In the genomic region with DNA sequence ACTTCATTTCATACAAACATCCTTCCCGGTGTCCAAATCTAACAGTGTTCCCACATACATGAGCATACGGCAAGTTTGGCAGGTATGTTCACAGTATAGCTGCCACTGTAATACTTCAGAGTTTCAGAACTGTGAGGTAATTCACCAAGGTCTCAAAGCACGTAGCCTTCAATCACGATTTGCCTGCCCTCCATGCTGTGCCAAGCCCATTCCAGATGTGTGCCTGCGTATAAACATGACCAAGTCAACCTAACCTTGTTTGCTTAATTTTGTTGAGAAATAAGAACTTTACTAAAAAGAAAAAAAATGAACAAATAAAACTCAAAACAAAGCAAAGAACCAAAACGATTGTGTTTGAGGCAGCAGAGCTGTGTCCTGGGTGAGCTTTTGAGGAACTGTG, we compare ENCODE assay signal across 33 mouse cellular contexts.
"Had no signal": no experiment of that assay in that cellular context is flagged by ENCODE, and none has a peak within 500 bp of the region (broad histone marks: within the 10 kb centered on the region; RNA-seq: fewer than 3 reads in every experiment).

No protein-coding gene starts in this region.

- H3K4me1 ChIP-seq: heart, embryonic 13.5 days; heart, embryonic 15.5 days; hindbrain, embryonic 10.5 days; hindbrain, embryonic 12.5 days; hindbrain, embryonic 13.5 days; hindbrain, embryonic 15.5 days; intestine, embryonic 15.5 days; kidney, embryonic 15.5 days had no signal

- DNase-seq: heart, postnatal 10 days; heart, postnatal 14 days; heart, postnatal 36 days; heart, postnatal 4 days; kidney, adult 11 months; kidney, adult 18-20 months; kidney, adult 2 months; kidney, adult 8-10 months; kidney, adult 9 months; kidney, postnatal 10 days; kidney, postnatal 14 days; kidney, postnatal 25 days; kidney, postnatal 36 days; kidney, postnatal 4 days; layer of hippocampus, adult 9-11 months; layer of hippocampus, postnatal 36 days had no signal

- H3K9me3 ChIP-seq: heart, embryonic 13.5 days; heart, embryonic 15.5 days; hindbrain, embryonic 10.5 days; hindbrain, embryonic 12.5 days; hindbrain, embryonic 13.5 days; hindbrain, embryonic 15.5 days; intestine, embryonic 15.5 days; kidney, embryonic 15.5 days had no signal

- H3K36me3 ChIP-seq: hindbrain, embryonic 12.5 days; hindbrain, embryonic 15.5 days had no signal

- ATAC-seq: hindbrain, embryonic 16.5 days; hindbrain, postnatal 0 days; inflammation-experienced regulatory T-cells, adult 6 months; intestine, embryonic 15.5 days; intestine, embryonic 16.5 days; intestine, postnatal 0 days had no signal

- H3K27ac ChIP-seq: heart, embryonic 13.5 days; heart, embryonic 15.5 days; hindbrain, embryonic 10.5 days; hindbrain, embryonic 12.5 days; hindbrain, embryonic 13.5 days; hindbrain, embryonic 14.5 days; hindbrain, embryonic 15.5 days; hindbrain, postnatal 0 days; intestine, embryonic 15.5 days; kidney, embryonic 15.5 days; kidney, postnatal 0 days; layer of hippocampus, adult 2 months; left cerebral cortex, adult 2 months had no signal

- H3K27me3 ChIP-seq: heart, embryonic 13.5 days; heart, embryonic 15.5 days; hindbrain, embryonic 12.5 days; hindbrain, embryonic 13.5 days; hindbrain, embryonic 15.5 days; intestine, embryonic 15.5 days; kidney, embryonic 15.5 days had no signal

- H3K9ac ChIP-seq: heart, embryonic 13.5 days; heart, embryonic 15.5 days; hindbrain, embryonic 12.5 days; hindbrain, embryonic 13.5 days; hindbrain, embryonic 14.5 days; hindbrain, embryonic 15.5 days; intestine, embryonic 15.5 days; kidney, embryonic 15.5 days had no signal

- H3K4me3 ChIP-seq: heart, embryonic 13.5 days; heart, embryonic 15.5 days; hindbrain, embryonic 10.5 days; hindbrain, embryonic 12.5 days; hindbrain, embryonic 13.5 days; hindbrain, embryonic 15.5 days; intestine, embryonic 15.5 days; kidney, embryonic 15.5 days; layer of hippocampus, adult 2 months; left cerebral cortex, adult 2 months had no signal

- H3K4me2 ChIP-seq: heart, embryonic 13.5 days; heart, embryonic 15.5 days; hindbrain, embryonic 12.5 days; hindbrain, embryonic 13.5 days; hindbrain, embryonic 14.5 days; hindbrain, embryonic 15.5 days; intestine, embryonic 15.5 days; kidney, embryonic 15.5 days had no signal
